Mouse (Mus musculus): Measurements from ENCODE around the gene Zfp618. TPM values are rescaled to one million over a fixed set of nuclear protein-coding genes. Genes with fewer than 3 reads are reported as not detected.

Zfp618 gene
- total and polyA plus RNA-seq, 3 experiments, result not detected

DNA sequence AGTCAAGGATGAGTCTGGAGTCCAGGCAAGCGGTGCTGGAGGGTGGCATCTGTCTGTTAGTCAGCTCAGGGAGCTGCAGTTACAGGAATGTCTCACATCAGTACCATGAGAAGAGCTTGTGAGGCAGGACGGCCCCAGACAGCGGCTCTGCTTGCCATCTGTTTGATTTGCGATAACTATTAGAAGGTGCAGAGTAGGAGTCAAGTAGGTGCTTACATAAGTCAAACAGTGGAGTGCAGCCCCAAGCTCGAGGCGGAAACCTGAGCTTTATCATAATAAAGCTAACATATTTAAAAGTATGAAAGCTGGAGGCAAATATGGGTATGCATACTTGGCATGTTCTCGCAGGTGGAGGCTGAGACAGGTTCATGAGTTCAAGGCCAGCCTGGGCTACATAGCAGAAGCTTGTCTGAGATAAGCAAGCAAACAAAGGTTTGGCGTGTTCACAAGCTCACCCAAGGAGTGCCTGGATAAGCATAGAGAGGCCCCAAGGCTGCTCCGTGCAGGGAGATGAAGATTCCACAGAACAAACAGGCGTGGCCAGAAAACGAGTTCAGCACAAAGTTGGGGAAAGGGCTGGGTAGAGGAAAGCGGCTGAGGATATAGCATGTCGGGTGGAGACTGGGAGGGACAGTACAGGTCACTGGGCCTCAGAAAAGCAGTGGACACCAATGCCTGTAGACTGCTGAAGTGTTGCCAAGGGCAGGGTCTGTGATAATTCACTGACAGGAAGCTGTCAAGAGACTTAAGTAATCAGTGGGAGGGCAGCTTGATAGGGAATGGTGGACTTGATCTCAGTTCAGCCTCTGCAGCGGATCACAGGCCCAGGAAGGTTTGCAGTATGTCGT lies 106.3 kb downstream of the Zfp618 start:
- no peak for DNase-seq (ENCODE audit: low read depth, low spot score)
- no peaks in the 10 kb centered on the region for H3K36me3 ChIP-seq (ENCODE audit: control insufficient read depth in 1 of 2, insufficient read depth in 2 of 2, low read length in 2 of 2)
- no peak overlapping the region for H3K9ac ChIP-seq (ENCODE audit: control insufficient read depth, low read depth, low read length, poor library complexity, severe bottlenecking)
- H3K4me1 ChIP-seq (ENCODE audit: control insufficient read depth in 1 of 2, insufficient read depth in 2 of 2, low read length in 2 of 2), result no peaks in the 10 kb centered on the region
- no peaks in the 10 kb centered on the region for H3K79me2 ChIP-seq (ENCODE audit: control insufficient read depth, insufficient read depth, low read length, poor library complexity)
- H3K27ac ChIP-seq (ENCODE audit: control insufficient read depth, low read depth, low read length), result no peak overlapping the region
- H3K9me3 ChIP-seq (replicated peaks; ENCODE audit: insufficient read depth, low read length), result no peaks in the 10 kb centered on the region
- no peak for TF ChIP-seq CTCF (IDR thresholded peaks at IDR 0.05 in 2 of 3, conservative IDR thresholded peaks at IDR 0.05 in 1 of 3; ENCODE audit: control insufficient read depth in 1 of 3, insufficient read depth in 1 of 3, low read depth in 2 of 3, low read length in 3 of 3, poor library complexity in 1 of 3, severe bottlenecking in 1 of 3)
- TF ChIP-seq MYC (IDR thresholded peaks at IDR 0.05; ENCODE audit: low read depth, low read length), result no peak
- TF ChIP-seq MAFK (IDR thresholded peaks at IDR 0.05; ENCODE audit: borderline replicate concordance, low read depth, low read length), result no peak
- TF ChIP-seq E2F4 (IDR thresholded peaks at IDR 0.05; ENCODE audit: borderline replicate concordance, low read depth, low read length), result no peak
- TF ChIP-seq POLR2A (IDR thresholded peaks at IDR 0.05; ENCODE audit: control insufficient read depth in 1 of 2, insufficient read depth in 1 of 2, low read depth in 1 of 2, low read length in 2 of 2, poor library complexity in 1 of 2), result no peak
- H3K4me3 ChIP-seq (ENCODE audit: control insufficient read depth in 1 of 2, insufficient read depth in 1 of 2, low read depth in 2 of 2, low read length in 2 of 2), result no peak overlapping the region
- H3K27me3 ChIP-seq (ENCODE audit: control insufficient read depth in 1 of 2, insufficient read depth in 2 of 2, low read length in 2 of 2), result no peaks in the 10 kb centered on the region

DNA sequence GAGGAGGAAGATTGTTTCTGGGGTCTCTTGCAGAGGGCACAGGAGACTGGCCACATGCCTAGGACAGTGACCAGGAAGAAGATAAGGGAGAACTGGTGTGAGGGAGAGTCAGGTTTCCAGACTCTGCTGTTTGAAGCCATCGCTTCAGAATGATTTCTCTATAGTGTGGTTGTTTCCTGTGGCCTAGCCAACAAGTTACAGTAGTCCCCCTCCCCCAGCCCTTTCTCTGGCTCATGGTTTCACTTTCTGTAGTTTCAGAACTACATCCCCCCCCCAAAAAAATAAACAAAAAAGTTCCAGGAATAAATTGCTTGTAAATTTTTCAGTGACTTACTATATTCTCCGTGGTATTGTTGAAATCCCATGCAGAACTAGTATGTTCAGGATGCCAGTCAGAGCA lies 107.8 kb downstream of the Zfp618 start:
- no peak for DNase-seq (ENCODE audit: low read depth, low spot score)
- H3K4me3 ChIP-seq (ENCODE audit: control insufficient read depth in 1 of 2, insufficient read depth in 1 of 2, low read depth in 2 of 2, low read length in 2 of 2), result no peak overlapping the region
- TF ChIP-seq POLR2AphosphoS5 (IDR thresholded peaks at IDR 0.05; ENCODE audit: borderline replicate concordance, low read depth, low read length), result no peak
- no peak for TF ChIP-seq RCOR1 (IDR thresholded peaks at IDR 0.05; ENCODE audit: low read depth, low read length)
- no peak for TF ChIP-seq ZC3H11A (IDR thresholded peaks at IDR 0.05; ENCODE audit: low read depth, low read length)
- TF ChIP-seq ELF1 (IDR thresholded peaks at IDR 0.05; ENCODE audit: low read depth, low read length), result no peak
- no peak for TF ChIP-seq GABPA (IDR thresholded peaks at IDR 0.05; ENCODE audit: low read depth, low read length)
- no peak overlapping the region for H3K9ac ChIP-seq (ENCODE audit: control insufficient read depth, low read depth, low read length, poor library complexity, severe bottlenecking)
- no peaks in the 10 kb centered on the region for H3K9me3 ChIP-seq (replicated peaks; ENCODE audit: insufficient read depth, low read length)
- no peaks in the 10 kb centered on the region for H3K27me3 ChIP-seq (ENCODE audit: control insufficient read depth in 1 of 2, insufficient read depth in 2 of 2, low read length in 2 of 2)
- no peaks in the 10 kb centered on the region for H3K79me2 ChIP-seq (ENCODE audit: control insufficient read depth, insufficient read depth, low read length, poor library complexity)
- H3K4me1 ChIP-seq (ENCODE audit: control insufficient read depth in 1 of 2, insufficient read depth in 2 of 2, low read length in 2 of 2), result no peaks in the 10 kb centered on the region
- H3K36me3 ChIP-seq (ENCODE audit: control insufficient read depth in 1 of 2, insufficient read depth in 2 of 2, low read length in 2 of 2), result no peaks in the 10 kb centered on the region
- H3K27ac ChIP-seq (ENCODE audit: control insufficient read depth, low read depth, low read length), result no peak overlapping the region

DNA sequence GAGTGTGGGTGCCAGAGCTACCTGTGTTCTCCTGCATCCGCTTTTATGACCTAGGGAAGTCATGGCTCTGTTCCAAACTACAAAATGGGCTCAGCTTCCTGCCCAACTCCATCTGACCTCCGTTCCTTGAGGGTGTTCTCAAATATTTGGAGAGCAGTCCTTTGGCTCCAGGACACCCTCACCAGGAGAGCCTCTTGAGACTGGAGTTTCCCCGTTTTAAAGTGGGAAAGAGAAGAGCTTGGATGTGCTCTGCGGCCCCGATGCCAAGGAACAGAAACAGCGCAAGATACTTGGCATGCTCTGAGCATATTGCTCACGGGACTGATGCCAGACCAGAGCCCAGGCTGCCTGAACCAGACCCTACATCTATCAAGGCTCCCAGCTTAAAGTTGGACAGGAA lies 113.8 kb downstream of the Zfp618 start:
- Histone ChIP-seq H3K4me1 (ENCODE audit: control insufficient read depth in 1 of 2, insufficient read depth in 2 of 2, low read length in 2 of 2) (no peaks in the 10 kb centered on the region), H3K27me3 (ENCODE audit: control insufficient read depth in 1 of 2, insufficient read depth in 2 of 2, low read length in 2 of 2) (no peaks in the 10 kb centered on the region), H3K36me3 (ENCODE audit: control insufficient read depth in 1 of 2, insufficient read depth in 2 of 2, low read length in 2 of 2) (no peaks in the 10 kb centered on the region), H3K9ac (ENCODE audit: control insufficient read depth, low read depth, low read length, poor library complexity, severe bottlenecking) (no peak overlapping the region), H3K4me3 (ENCODE audit: control insufficient read depth in 1 of 2, insufficient read depth in 1 of 2, low read depth in 2 of 2, low read length in 2 of 2) (no peak overlapping the region), H3K79me2 (ENCODE audit: control insufficient read depth, insufficient read depth, low read length, poor library complexity) (no peaks in the 10 kb centered on the region), H3K9me3 (replicated peaks; ENCODE audit: insufficient read depth, low read length) (no peaks in the 10 kb centered on the region), H3K27ac (ENCODE audit: control insufficient read depth, low read depth, low read length) (no peak overlapping the region)
- no peak for TF ChIP-seq ZKSCAN1 (IDR thresholded peaks at IDR 0.05; ENCODE audit: low read depth, low read length)
- no peak for TF ChIP-seq TBP (IDR thresholded peaks at IDR 0.05; ENCODE audit: low read depth, low read length)
- no peak for TF ChIP-seq CTCF (IDR thresholded peaks at IDR 0.05 in 2 of 3, conservative IDR thresholded peaks at IDR 0.05 in 1 of 3; ENCODE audit: control insufficient read depth in 1 of 3, insufficient read depth in 1 of 3, low read depth in 2 of 3, low read length in 3 of 3, poor library complexity in 1 of 3, severe bottlenecking in 1 of 3)
- no peak for TF ChIP-seq POLR2AphosphoS2 (IDR thresholded peaks at IDR 0.05; ENCODE audit: low read length)
- no peak for TF ChIP-seq ZMIZ1 (IDR thresholded peaks at IDR 0.05; ENCODE audit: low read depth, low read length)
- TF ChIP-seq SMC3 (IDR thresholded peaks at IDR 0.05; ENCODE audit: low read depth, low read length), result no peak
- TF ChIP-seq ZC3H11A (IDR thresholded peaks at IDR 0.05; ENCODE audit: low read depth, low read length), result no peak
- no peak for TF ChIP-seq GABPA (IDR thresholded peaks at IDR 0.05; ENCODE audit: low read depth, low read length)
- no peak for DNase-seq (ENCODE audit: low read depth, low spot score)

Data from MEL (cell line).